Mouse (Mus musculus): ENCODE measurements at regions not wholly inside any gene's neighbourhood (a gene's known extent, or its start where the extent isn't known, plus 50 kb on each side); places are given as distances from the start of the nearest gene placed in this dataset.
"Not testable (repeated sequence)": the region's sequence is repeated elsewhere in the genome, so short reads cannot be mapped to it uniquely, and the experiment has no call there.

DNA sequence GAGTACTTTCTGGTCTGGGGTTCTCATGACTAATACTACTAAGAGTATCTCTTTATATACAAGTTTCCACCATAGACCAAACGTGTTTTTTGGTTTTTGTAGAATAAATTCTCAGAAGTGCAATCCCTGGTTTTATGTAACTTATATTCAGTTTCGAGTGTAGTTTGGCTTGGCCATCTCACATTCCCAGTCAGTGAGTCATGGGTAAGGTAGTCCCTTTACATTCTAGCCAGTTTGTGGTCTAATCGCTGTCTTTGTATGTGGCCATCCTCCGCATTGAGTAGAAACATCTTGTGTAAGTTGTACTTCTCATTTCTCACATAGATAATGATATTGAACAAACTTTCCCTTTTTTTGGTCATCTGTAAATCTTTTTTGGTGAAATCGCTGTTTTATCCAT, 88.3 kb downstream of the Anxa5 start:
- Histone ChIP-seq H3K4me1 (replicated peaks) (no peaks in the 10 kb centered on the region), H3K27me3 (replicated peaks) (no peaks in the 10 kb centered on the region), H3K9ac (no peak overlapping the region), H3K4me2 (replicated peaks) (no peak overlapping the region), H3K36me3 (no peaks in the 10 kb centered on the region), H3K27ac (no peak overlapping the region), H3K4me3 (replicated peaks) (no peak overlapping the region), H3K9me3 (no peaks in the 10 kb centered on the region)
- WGBS = 83% methylated on average over 5 of the region's 5 CpGs
- no peak for ATAC-seq

DNA sequence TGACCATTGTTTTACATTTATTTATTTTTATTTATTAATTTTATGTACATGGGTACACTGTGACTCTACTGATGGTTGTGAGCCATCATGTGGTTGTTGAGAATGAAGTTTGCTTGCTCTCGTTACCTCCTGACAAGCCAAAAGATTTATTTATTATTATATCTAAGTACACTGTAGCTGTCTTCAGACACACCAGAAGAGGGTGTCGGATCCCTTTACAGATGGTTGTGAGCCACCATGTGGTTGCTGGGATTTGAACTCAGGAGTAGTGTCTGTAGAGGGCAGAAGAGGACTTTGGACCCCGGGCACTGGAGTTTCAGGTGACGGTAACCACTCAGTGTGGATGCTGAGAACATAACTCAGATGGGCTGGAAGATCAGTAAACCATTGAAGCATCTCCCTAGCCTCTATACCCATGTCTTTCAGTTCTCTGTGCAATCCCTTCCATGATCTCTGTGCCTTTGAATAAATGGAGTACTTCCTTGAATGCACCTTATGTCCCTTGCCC, 92.2 kb downstream of the Anxa5 start:
- Histone ChIP-seq H3K4me1 (replicated peaks) (no peaks in the 10 kb centered on the region), H3K4me2 (replicated peaks) (no peak overlapping the region), H3K36me3 (no peaks in the 10 kb centered on the region), H3K9me3 (no peaks in the 10 kb centered on the region), H3K27ac (no peak overlapping the region), H3K27me3 (replicated peaks) (no peaks in the 10 kb centered on the region), H3K4me3 (replicated peaks) (no peak overlapping the region), H3K9ac (no peak overlapping the region)
- WGBS = 81% methylated on average over 4 of the region's 4 CpGs
- ATAC-seq = no peak

DNA sequence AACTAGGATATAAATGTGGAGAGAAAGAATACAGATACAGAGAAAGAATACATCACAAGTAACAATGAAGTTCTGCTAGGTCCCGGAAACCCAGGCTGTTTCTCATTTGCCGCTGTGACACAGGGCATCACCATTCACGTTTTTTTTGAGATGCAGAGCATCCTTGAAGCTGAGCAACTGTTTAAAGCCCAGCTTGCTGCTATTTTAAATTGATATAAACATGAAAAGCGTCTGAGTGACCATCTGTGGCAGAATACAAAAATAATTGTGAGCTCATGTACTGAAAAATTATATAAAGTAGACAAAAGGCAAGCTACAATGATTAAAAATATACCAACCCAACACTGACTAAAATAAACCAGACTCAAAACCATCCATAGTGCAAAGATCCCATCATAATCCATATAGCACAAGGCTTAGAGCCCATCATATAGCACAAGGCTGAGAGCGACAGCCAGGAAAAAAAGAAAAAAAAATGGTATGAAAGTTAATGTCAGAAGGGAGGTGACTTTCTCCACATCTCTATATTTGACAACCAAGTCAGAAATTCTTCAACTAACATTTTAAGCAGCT, 94.0 kb downstream of the Anxa5 start:
- Histone ChIP-seq H3K27ac (no peak overlapping the region), H3K9ac (no peak overlapping the region)
- 78% methylated on average over 5 of the region's 5 CpGs for WGBS

DNA sequence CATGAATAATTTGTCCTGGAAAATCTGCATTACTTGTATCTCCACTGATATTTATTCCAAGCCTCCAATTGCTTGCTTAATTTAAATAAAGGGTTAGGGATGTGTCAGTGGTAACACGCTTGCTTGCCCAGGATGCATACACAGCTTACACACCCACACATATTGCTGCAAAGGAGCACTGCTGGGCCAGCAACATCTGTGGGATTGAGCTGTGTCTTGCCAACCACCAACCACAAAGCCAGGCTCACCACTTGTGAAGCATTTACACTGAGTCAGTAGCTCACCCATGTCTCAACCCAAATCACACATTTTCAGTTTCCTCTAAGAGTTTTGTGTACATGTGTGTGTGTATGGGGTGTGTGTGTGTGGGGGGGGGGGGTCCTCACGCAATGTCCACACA, 100.0 kb downstream of the Anxa5 start:
- WGBS = 69% methylated on average over 2 of the region's 2 CpGs
- Histone ChIP-seq H3K36me3 (no peaks in the 10 kb centered on the region), H3K27me3 (replicated peaks) (no peaks in the 10 kb centered on the region), H3K9ac (no peak overlapping the region), H3K27ac (no peak overlapping the region), H3K4me2 (replicated peaks) (no peak overlapping the region), H3K4me1 (replicated peaks) (no peaks in the 10 kb centered on the region), H3K4me3 (replicated peaks) (no peak overlapping the region), H3K9me3 (no peaks in the 10 kb centered on the region)
- no peak for ATAC-seq

More for the DNA sequence above, 94.0 kb downstream of the Anxa5 start:
- no peak overlapping the region for H3K4me2 ChIP-seq (replicated peaks)
- ATAC-seq = no peak
- H3K4me3 ChIP-seq (replicated peaks) = no peak overlapping the region
- H3K27me3 ChIP-seq (replicated peaks) = no peaks in the 10 kb centered on the region
- no peaks in the 10 kb centered on the region for H3K9me3 ChIP-seq
- H3K4me1 ChIP-seq (replicated peaks) = no peaks in the 10 kb centered on the region
- H3K36me3 ChIP-seq = no peaks in the 10 kb centered on the region

DNA sequence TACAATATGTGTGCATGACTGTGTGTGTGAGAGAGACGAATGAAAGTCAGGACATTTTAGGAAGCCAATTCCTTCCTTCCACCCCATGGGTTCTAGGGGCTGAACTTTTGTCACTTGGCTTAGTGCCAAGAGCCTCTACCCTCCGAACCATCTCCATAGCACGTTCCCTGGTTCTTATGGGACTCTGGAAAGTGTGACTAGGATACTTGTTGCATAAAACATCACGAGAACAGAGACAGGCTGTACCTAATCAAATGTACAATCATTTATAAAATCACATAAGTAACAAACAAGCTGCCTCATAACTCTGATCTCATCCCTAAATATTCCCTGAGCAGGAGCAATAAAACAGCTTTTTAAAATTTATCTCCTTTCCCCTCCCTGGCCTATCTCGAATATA, 100.8 kb downstream of the Anxa5 start:
- Histone ChIP-seq H3K27me3 (replicated peaks) (no peaks in the 10 kb centered on the region), H3K36me3 (no peaks in the 10 kb centered on the region), H3K4me1 (replicated peaks) (no peaks in the 10 kb centered on the region), H3K9ac (no peak overlapping the region), H3K4me3 (replicated peaks) (no peak overlapping the region), H3K27ac (no peak overlapping the region), H3K9me3 (no peaks in the 10 kb centered on the region), H3K4me2 (replicated peaks) (no peak overlapping the region)
- WGBS = 56% methylated on average over 5 of the region's 5 CpGs
- ATAC-seq = no peak

DNA sequence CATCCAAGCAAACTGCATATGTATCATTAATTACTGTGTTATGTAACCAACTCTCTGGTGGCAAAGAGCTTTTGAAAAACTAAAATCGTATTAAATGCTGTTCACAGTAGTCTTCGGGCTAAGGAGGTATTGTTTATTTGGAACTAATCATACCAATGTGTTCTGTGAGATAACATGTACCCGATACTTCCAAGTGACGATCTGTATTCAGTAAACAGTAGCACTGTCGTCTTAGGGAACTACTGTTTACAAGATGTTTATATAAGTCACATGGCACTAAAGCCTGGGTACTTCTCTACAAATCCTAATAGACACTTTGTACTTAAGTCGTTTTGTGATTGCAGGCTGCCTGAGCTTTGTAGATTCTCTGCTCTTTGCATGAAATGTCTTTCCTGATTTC, 114.8 kb downstream of the Anxa5 start:
- no peak overlapping the region for H3K9ac ChIP-seq
- 35% methylated on average over 6 of the region's 6 CpGs for WGBS
- H3K4me2 ChIP-seq (replicated peaks) = no peak overlapping the region
- H3K36me3 ChIP-seq = no peaks in the 10 kb centered on the region
- H3K4me1 ChIP-seq (replicated peaks) = no peaks in the 10 kb centered on the region
- H3K9me3 ChIP-seq = no peaks in the 10 kb centered on the region
- H3K27ac ChIP-seq = no peak overlapping the region
- no peaks in the 10 kb centered on the region for H3K27me3 ChIP-seq (replicated peaks)
- ATAC-seq = no peak
- no peak overlapping the region for H3K4me3 ChIP-seq (replicated peaks)

DNA sequence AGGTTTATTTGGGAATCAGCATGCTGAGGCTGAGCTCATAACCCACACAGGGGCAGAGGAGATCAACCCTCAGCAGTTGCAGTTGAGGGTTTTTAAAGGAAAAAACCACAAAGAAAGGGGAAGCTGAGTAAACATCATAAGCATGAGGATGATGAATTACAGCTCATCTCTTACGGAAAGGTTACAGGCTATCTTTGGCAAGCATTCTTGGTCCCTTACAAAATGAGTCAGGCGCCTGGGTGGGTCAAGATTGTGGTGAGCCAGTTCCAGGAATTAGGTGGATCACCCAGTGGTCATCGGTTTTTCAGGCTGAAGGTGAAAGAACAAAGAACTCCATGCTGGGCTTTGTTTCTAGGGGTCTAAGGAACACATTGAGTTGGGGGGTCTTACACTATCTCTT, 121.5 kb downstream of the Anxa5 start:
- H3K4me1 ChIP-seq (replicated peaks); H3K9ac ChIP-seq; H3K27ac ChIP-seq; H3K9me3 ChIP-seq; H3K4me3 ChIP-seq (replicated peaks); H3K4me2 ChIP-seq (replicated peaks); H3K27me3 ChIP-seq (replicated peaks); H3K36me3 ChIP-seq; ATAC-seq: not testable (repeated sequence)
- WGBS = 92% methylated on average over 3 of the region's 3 CpGs

DNA sequence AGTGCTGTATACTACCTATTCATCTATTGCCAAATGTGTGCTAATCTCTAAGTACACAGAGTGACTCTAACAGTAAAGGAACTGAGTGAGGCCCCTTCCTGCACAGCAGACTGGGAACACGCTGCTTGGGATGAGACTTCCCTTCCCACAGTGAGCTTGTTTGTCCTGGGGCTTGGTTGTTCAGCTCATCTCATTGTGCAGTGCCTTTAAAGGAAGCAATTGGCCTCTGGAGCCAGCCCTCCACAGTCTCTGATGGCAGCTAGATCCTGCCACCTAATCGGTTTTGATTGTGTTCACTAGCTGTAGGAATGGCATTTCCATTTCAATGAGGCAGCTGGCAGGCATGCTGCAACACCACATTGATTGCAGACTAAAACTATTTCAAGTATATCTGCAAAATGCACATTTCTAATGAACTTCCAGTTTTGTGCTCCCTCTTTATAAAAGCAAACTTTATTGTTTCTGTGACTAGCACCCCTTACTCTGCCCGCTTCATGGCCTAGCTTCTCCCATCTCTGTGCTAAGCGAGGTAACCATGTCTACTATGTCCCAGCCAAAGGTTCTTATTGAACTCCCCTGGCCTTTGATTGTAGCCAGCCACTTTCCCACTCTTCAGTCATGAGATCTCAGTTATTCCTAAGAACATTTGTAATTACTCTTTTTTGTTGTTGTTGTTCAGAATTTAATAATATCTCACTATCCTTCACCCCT, 123.5 kb downstream of the Anxa5 start:
- no peaks in the 10 kb centered on the region for H3K9me3 ChIP-seq
- peak; percentile 71 for ATAC-seq
- WGBS = 61% methylated on average over 4 of the region's 4 CpGs
- no peak overlapping the region for H3K9ac ChIP-seq
- no peaks in the 10 kb centered on the region for H3K27me3 ChIP-seq (replicated peaks)
- H3K4me1 ChIP-seq (replicated peaks) = no peaks in the 10 kb centered on the region
- no peak overlapping the region for H3K4me3 ChIP-seq (replicated peaks)
- H3K4me2 ChIP-seq (replicated peaks) = no peak overlapping the region
- H3K36me3 ChIP-seq = no peaks in the 10 kb centered on the region
- no peak overlapping the region for H3K27ac ChIP-seq

DNA sequence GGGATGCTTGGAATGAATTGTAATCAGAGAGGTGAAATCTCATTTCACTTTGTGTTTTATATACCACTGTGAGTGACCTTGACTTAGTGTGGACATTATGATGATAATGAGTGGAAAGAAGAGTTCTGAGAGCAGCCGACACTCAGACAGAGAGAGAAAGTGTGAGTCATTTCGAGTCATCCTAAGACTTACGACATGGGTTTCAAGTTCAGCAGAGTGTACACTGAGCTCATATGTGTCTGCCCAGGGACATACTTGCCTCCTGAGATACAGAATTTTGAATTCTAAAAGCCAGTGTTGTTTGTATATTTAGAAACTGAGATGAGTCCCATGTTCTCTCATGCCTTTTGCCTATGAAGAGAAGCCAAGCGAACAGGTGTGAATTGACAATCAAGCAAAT, 126.6 kb downstream of the Anxa5 start:
- no peaks in the 10 kb centered on the region for H3K9me3 ChIP-seq
- no peak for ATAC-seq
- no peak overlapping the region for H3K4me3 ChIP-seq (replicated peaks)
- H3K36me3 ChIP-seq = no peaks in the 10 kb centered on the region
- H3K27me3 ChIP-seq (replicated peaks) = no peaks in the 10 kb centered on the region
- no peak overlapping the region for H3K4me2 ChIP-seq (replicated peaks)
- no peak overlapping the region for H3K9ac ChIP-seq
- WGBS = 79% methylated on average over 4 of the region's 4 CpGs
- H3K4me1 ChIP-seq (replicated peaks) = no peaks in the 10 kb centered on the region
- no peak overlapping the region for H3K27ac ChIP-seq

DNA sequence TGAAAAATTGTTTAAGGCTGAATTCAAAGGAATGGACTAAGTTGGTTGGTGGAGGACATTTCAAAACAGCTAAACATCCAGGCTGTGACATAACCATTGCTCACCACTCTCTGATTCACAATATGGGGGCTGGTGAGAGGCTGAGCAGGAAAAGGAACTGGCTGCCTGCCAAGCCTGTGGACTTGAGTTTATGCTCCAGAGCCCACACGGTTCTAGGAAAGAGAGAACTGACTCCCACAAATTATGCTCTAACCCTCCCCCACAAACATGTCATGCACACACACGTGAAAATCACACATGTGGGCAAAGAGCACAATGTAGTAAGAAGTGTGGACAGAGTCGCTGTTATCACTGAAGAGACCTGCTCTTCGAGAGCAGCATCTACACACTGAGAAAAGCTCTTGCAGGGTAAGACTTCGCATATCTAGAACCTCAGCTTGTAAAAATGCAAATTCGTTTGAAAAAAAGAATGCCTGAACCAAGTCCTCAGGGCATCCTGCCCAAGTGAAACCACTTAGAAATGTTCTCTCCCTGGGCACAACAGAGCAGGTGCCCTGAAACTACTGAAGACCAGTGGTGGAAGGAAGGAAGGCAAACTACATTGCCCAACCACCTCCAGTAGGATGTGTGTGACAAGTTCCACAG, 118.9 kb upstream of the Qrfpr start:
- WGBS = 61% methylated on average over 6 of the region's 6 CpGs
- H3K36me3 ChIP-seq = no peaks in the 10 kb centered on the region
- no peak overlapping the region for H3K4me3 ChIP-seq (replicated peaks)
- ATAC-seq = no peak
- H3K4me1 ChIP-seq (replicated peaks) = no peaks in the 10 kb centered on the region
- H3K27me3 ChIP-seq (replicated peaks) = no peaks in the 10 kb centered on the region
- no peak overlapping the region for H3K4me2 ChIP-seq (replicated peaks)
- H3K9me3 ChIP-seq = no peaks in the 10 kb centered on the region
- no peak overlapping the region for H3K27ac ChIP-seq
- H3K9ac ChIP-seq = no peak overlapping the region

DNA sequence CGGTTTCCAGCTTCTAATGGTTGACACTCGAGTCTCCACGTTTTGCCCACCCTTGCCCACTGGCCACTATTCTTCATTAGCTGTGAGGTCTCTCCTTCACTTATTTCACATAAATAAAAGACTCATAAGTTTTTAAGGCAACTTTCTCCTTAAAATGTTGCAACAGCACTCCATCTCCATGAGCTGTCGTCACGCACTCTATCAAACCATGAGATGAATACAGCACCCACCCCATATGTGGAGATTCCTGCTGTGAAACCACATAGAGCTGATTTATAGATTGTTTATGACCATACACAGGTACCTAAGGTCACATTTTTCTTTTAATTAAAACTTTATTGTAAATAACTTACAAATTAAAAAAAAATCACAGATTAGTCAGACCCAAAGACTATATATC, 117.5 kb upstream of the Qrfpr start:
- no peak for ATAC-seq
- no peaks in the 10 kb centered on the region for H3K36me3 ChIP-seq
- WGBS = 87% methylated on average over 5 of the region's 5 CpGs
- no peak overlapping the region for H3K9ac ChIP-seq
- no peaks in the 10 kb centered on the region for H3K4me1 ChIP-seq (replicated peaks)
- no peak overlapping the region for H3K4me3 ChIP-seq (replicated peaks)
- no peaks in the 10 kb centered on the region for H3K9me3 ChIP-seq
- no peaks in the 10 kb centered on the region for H3K27me3 ChIP-seq (replicated peaks)
- H3K27ac ChIP-seq = no peak overlapping the region
- no peak overlapping the region for H3K4me2 ChIP-seq (replicated peaks)

DNA sequence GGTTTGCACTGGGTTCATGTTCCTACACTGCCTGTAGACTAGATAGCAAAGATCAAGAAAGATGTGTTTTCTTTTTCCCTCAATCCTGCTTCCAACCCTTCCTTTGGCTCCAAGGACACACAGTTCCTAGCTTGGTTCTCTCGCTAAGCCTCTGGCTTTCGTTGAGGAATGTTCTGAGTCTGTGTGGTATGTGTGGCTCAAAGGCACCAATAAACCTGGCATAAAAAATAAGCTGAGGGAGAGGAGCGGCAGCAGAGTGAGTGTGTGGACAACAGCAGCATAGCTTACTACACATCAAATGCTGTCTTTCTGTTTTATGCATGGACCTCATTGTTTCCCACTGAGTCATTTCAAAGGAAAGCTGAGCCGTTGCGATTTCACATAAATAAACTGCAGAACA, 112.2 kb upstream of the Qrfpr start:
- 58% methylated on average over 5 of the region's 5 CpGs for WGBS
- H3K27me3 ChIP-seq (replicated peaks) = no peaks in the 10 kb centered on the region
- H3K9me3 ChIP-seq = no peaks in the 10 kb centered on the region
- no peak overlapping the region for H3K4me3 ChIP-seq (replicated peaks)
- no peak for ATAC-seq
- no peaks in the 10 kb centered on the region for H3K4me1 ChIP-seq (replicated peaks)
- H3K4me2 ChIP-seq (replicated peaks) = no peak overlapping the region
- H3K36me3 ChIP-seq = no peaks in the 10 kb centered on the region
- H3K9ac ChIP-seq = no peak overlapping the region
- no peak overlapping the region for H3K27ac ChIP-seq

DNA sequence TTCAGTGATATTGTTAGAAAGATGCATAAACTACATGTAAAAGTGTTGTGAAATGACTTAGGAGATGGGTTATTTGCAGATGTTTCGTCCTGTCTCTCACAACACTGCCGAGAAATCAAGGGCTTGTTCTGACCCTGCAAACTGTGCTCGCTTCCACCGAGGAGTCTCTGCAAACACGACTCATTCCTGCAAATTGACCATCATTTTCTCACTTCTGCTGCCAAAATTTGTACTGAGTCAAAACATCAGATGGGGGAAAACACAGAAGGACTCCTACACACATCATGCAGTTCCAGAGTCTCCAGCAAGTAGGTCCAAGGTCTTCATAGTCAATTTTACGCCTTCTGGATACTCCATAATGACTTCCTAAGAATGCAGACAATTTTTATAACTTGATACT, 109.9 kb upstream of the Qrfpr start:
- H3K9me3 ChIP-seq = no peaks in the 10 kb centered on the region
- no peak for ATAC-seq
- H3K4me2 ChIP-seq (replicated peaks) = no peak overlapping the region
- H3K9ac ChIP-seq = no peak overlapping the region
- 84% methylated on average over 6 of the region's 6 CpGs for WGBS
- H3K27me3 ChIP-seq (replicated peaks) = no peaks in the 10 kb centered on the region
- H3K4me1 ChIP-seq (replicated peaks) = no peaks in the 10 kb centered on the region
- H3K4me3 ChIP-seq (replicated peaks) = no peak overlapping the region
- H3K27ac ChIP-seq = no peak overlapping the region
- H3K36me3 ChIP-seq = no peaks in the 10 kb centered on the region

Measured in intestine, embryonic 15.5 days (tissue).